Mouse (Mus musculus): ENCODE results near the gene Il4.

GRCm38 (mm10) chr11:53619428-53619827 is 959 bp upstream of the Il4 start:
- TF ChIP-seq CTCF (IDR thresholded peaks at IDR 0.05) (no peak), POLR2A (IDR thresholded peaks at IDR 0.05; ENCODE audit: insufficient read depth, low read depth, low read length) (no peak)
